Mouse (Mus musculus): ENCODE measurements around the gene Oas1f. TPM values are rescaled to one million over a fixed set of nuclear protein-coding genes. Genes with fewer than 3 reads are reported as not detected.
"Not testable (repeated sequence)": the region's sequence is repeated elsewhere in the genome, so short reads cannot be mapped to it uniquely, and the experiment has no call there.

Oas1f gene
- total and polyA plus RNA-seq, 2 experiments from 2014 or later: not detected

- DNase-seq (ENCODE audit: low spot score) (no peak), ATAC-seq (no peak)
- Histone ChIP-seq H3K4me2 (ENCODE audit: low read depth, low read length) (no peak overlapping the region), H3K9ac (replicated peaks; ENCODE audit: low read length) (no peak overlapping the region), H3K27ac (no peak overlapping the region), H3K27me3 (ENCODE audit: insufficient read depth, low read length) (no peaks in the 10 kb centered on the region), H3K4me1 (ENCODE audit: insufficient read depth, low read length) (no peaks in the 10 kb centered on the region), H3K4me3 (ENCODE audit: low read length) (no peak overlapping the region), H3K36me3 (ENCODE audit: insufficient read depth, low read length) (no peaks in the 10 kb centered on the region), H3K9me3 (ENCODE audit: low read length) (no peaks in the 10 kb centered on the region)
- TF ChIP-seq CTCF (IDR thresholded peaks at IDR 0.05; ENCODE audit: low read depth): no peak
- whole genome bisulfite sequencing: 56% methylated on average over 6 of the region's 6 CpGs
These were observed 40.7 kb downstream of the Oas1f start for GRCm38 (mm10) chr5:120887831-120888230.

DNA sequence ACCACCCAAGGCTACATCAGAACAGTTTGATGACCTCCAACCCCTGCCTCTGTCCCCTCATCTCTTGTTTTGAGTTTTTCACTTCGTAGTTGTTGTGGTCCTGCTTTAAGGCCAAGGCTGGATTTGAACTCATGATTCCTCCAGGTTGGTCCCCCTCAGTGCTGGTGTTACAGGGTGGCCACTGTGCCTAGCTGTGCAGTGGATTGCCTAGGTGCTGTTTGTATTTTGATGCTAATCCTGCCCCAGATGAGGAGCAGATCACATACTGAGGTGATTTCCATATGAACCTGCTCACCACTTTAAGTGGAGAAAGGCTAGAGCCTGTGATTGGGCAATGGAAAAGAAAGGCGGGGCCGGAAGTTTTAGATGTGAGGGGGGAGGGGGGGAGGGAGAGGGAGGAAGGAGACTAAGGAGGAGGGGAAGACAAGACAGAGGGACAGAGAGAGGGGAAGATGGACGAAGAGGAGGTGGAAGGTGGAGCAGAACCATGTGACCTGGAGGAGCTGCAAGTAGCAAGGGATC lies 41.2 kb downstream of the Oas1f start:
- 41% methylated on average over 4 of the region's 4 CpGs for WGBS
- not testable (repeated sequence) for H3K27me3 ChIP-seq (ENCODE audit: insufficient read depth, low read length); H3K27ac ChIP-seq; H3K4me2 ChIP-seq (ENCODE audit: low read depth, low read length); DNase-seq (ENCODE audit: low spot score); H3K4me3 ChIP-seq (ENCODE audit: low read length); H3K9ac ChIP-seq (replicated peaks; ENCODE audit: low read length); ATAC-seq; H3K36me3 ChIP-seq (ENCODE audit: insufficient read depth, low read length); H3K4me1 ChIP-seq (ENCODE audit: insufficient read depth, low read length); H3K9me3 ChIP-seq (ENCODE audit: low read length)

DNA sequence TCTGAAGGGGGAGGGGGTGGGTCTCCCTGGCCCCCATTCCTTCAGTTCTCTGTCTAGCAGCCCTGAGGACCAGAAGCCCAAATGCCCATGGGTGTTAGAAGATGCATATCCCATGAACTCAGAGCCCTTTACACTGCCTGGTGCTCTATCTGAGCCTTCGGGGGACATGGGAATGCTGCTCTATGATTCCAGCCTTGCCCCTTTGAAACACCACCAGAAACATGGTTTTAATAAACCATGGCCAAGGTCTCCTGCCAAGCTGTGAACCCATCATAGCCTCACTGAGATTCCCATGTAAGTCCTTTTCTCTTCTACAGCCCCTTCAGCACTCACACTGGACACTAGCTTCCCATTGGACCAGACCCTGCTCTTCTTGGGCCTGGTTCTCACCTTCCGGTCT lies 42.9 kb downstream of the Oas1f start:
- H3K4me1 ChIP-seq (ENCODE audit: insufficient read depth, low read length): no peaks in the 10 kb centered on the region
- DNase-seq (ENCODE audit: low spot score) (no peak), ATAC-seq (no peak)
- TF ChIP-seq CTCF (IDR thresholded peaks at IDR 0.05; ENCODE audit: low read depth): no peak
- WGBS: 84% methylated on average over 2 of the region's 2 CpGs
- no peaks in the 10 kb centered on the region for H3K36me3 ChIP-seq (ENCODE audit: insufficient read depth, low read length)
- H3K27ac ChIP-seq: no peak overlapping the region
- H3K9me3 ChIP-seq (ENCODE audit: low read length): no peaks in the 10 kb centered on the region
- no peaks in the 10 kb centered on the region for H3K27me3 ChIP-seq (ENCODE audit: insufficient read depth, low read length)
- H3K9ac ChIP-seq (replicated peaks; ENCODE audit: low read length): no peak overlapping the region
- H3K4me3 ChIP-seq (ENCODE audit: low read length): no peak overlapping the region
- no peak overlapping the region for H3K4me2 ChIP-seq (ENCODE audit: low read depth, low read length)

GRCm38 (mm10) chr5:120890991-120891390 lies 43.8 kb downstream of the Oas1f start:
- H3K9ac ChIP-seq (replicated peaks; ENCODE audit: low read length): no peak overlapping the region
- H3K9me3 ChIP-seq (ENCODE audit: low read length): no peaks in the 10 kb centered on the region
- ATAC-seq (no peak), DNase-seq (ENCODE audit: low spot score) (no peak)
- TF ChIP-seq CTCF (IDR thresholded peaks at IDR 0.05; ENCODE audit: low read depth): no peak
- no peaks in the 10 kb centered on the region for H3K27me3 ChIP-seq (ENCODE audit: insufficient read depth, low read length)
- no peak overlapping the region for H3K27ac ChIP-seq
- no peak overlapping the region for H3K4me2 ChIP-seq (ENCODE audit: low read depth, low read length)
- 44% methylated on average over 3 of the region's 3 CpGs for WGBS
- no peaks in the 10 kb centered on the region for H3K36me3 ChIP-seq (ENCODE audit: insufficient read depth, low read length)
- H3K4me1 ChIP-seq (ENCODE audit: insufficient read depth, low read length): no peaks in the 10 kb centered on the region
- H3K4me3 ChIP-seq (ENCODE audit: low read length): no peak overlapping the region

DNA sequence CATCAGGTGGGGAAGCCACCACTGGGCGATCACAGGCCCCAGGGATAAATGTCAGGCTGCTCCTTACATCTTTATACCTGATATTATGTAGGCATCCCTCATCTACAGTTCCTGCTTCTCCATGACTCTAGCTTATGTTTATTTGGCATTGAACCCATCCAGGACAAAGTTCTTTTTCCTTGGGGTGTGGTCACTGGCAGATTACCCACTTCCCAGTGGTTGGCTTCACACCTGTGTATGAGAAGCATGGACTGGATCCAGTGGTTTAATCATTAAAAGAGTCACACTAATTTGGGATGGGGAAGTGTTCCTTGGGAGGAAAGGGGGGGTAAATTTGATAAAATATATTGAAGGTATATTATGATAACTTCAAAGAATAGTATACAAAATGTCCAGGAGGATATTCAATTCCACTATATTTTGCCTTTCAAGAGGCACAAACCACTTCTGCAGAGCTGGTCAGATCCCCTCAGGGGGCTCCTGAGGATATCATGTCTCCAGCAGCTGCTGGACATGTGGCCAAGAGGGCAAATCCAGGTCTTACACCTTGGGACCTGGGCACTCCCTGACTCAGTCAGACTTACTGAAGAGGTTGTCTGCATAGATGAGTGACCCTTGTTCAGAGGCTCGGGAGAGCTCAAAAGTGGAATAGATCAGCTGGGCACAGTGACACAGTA lies 44.5 kb downstream of the Oas1f start:
- H3K27me3 ChIP-seq (ENCODE audit: insufficient read depth, low read length); H3K36me3 ChIP-seq (ENCODE audit: insufficient read depth, low read length); H3K4me3 ChIP-seq (ENCODE audit: low read length); H3K9ac ChIP-seq (replicated peaks; ENCODE audit: low read length); H3K4me2 ChIP-seq (ENCODE audit: low read depth, low read length); ATAC-seq; DNase-seq (ENCODE audit: low spot score); H3K9me3 ChIP-seq (ENCODE audit: low read length); H3K4me1 ChIP-seq (ENCODE audit: insufficient read depth, low read length); H3K27ac ChIP-seq: not testable (repeated sequence)
- WGBS: 75% methylated on average over 2 of the region's 2 CpGs

GRCm38 (mm10) chr5:120892243-120892660 lies 45.1 kb downstream of the Oas1f start:
- Histone ChIP-seq H3K9me3 (ENCODE audit: low read length) (no peaks in the 10 kb centered on the region), H3K9ac (replicated peaks; ENCODE audit: low read length) (no peak overlapping the region), H3K27ac (no peak overlapping the region), H3K27me3 (ENCODE audit: insufficient read depth, low read length) (no peaks in the 10 kb centered on the region), H3K36me3 (ENCODE audit: insufficient read depth, low read length) (no peaks in the 10 kb centered on the region), H3K4me1 (ENCODE audit: insufficient read depth, low read length) (no peaks in the 10 kb centered on the region), H3K4me2 (ENCODE audit: low read depth, low read length) (no peak overlapping the region), H3K4me3 (ENCODE audit: low read length) (no peak overlapping the region)
- ATAC-seq (no peak), DNase-seq (ENCODE audit: low spot score) (no peak)
- TF ChIP-seq CTCF (IDR thresholded peaks at IDR 0.05; ENCODE audit: low read depth): no peak
- WGBS: 76% methylated on average over 2 of the region's 2 CpGs

GRCm38 (mm10) chr5:120893866-120894265 lies 46.7 kb downstream of the Oas1f start:
- not testable (repeated sequence) for H3K4me3 ChIP-seq (ENCODE audit: low read length); H3K9me3 ChIP-seq (ENCODE audit: low read length); H3K4me1 ChIP-seq (ENCODE audit: insufficient read depth, low read length); H3K9ac ChIP-seq (replicated peaks; ENCODE audit: low read length); DNase-seq (ENCODE audit: low spot score); H3K36me3 ChIP-seq (ENCODE audit: insufficient read depth, low read length); H3K27me3 ChIP-seq (ENCODE audit: insufficient read depth, low read length); ATAC-seq; H3K27ac ChIP-seq; H3K4me2 ChIP-seq (ENCODE audit: low read depth, low read length)
- 93% methylated on average over 4 of the region's 4 CpGs for WGBS

DNA sequence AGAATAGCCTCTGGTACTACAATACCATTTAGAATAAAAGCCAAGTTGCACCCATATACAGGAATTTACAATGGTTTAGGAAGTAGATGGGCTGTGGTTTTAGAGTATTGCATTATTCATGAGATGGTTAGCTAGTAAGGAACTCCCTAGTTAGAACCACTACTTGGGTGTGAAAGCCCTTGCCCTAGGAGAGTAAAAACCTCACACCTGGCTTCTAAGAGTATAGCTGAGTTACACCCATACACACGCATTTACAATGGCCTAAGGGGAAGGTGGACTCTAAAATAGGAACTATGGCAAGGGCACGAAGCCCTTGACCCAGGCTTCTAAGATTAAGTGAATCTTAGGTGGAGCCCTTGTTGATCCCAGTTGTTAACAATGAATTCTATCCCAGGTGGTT lies 47.5 kb downstream of the Oas1f start:
- 77% methylated on average over 2 of the region's 2 CpGs for WGBS
- not testable (repeated sequence) for H3K27me3 ChIP-seq (ENCODE audit: insufficient read depth, low read length); ATAC-seq

More for the DNA sequence above, 47.5 kb downstream of the Oas1f start:
- H3K4me1 ChIP-seq (ENCODE audit: insufficient read depth, low read length); H3K36me3 ChIP-seq (ENCODE audit: insufficient read depth, low read length); H3K27ac ChIP-seq; DNase-seq (ENCODE audit: low spot score); H3K9me3 ChIP-seq (ENCODE audit: low read length); H3K4me3 ChIP-seq (ENCODE audit: low read length); H3K4me2 ChIP-seq (ENCODE audit: low read depth, low read length); H3K9ac ChIP-seq (replicated peaks; ENCODE audit: low read length): not testable (repeated sequence)
